Mouse (Mus musculus) liver, embryonic 14.5 days (tissue): ENCODE results near the gene Zkscan4.

Source experiments
- CTCF ChIP-seq: IDR thresholded peaks from 2 replicates; pipeline ENCODE4 v1.5.1; 2016; ENCODE audit warnings: antibody characterized with exemption, low read depth, control low read depth
- EP300 ChIP-seq: IDR thresholded peaks from 2 replicates; pipeline ENCODE4 v1.6.1; 2016; ENCODE audit warnings: antibody characterized with exemption, low read depth

DNA sequence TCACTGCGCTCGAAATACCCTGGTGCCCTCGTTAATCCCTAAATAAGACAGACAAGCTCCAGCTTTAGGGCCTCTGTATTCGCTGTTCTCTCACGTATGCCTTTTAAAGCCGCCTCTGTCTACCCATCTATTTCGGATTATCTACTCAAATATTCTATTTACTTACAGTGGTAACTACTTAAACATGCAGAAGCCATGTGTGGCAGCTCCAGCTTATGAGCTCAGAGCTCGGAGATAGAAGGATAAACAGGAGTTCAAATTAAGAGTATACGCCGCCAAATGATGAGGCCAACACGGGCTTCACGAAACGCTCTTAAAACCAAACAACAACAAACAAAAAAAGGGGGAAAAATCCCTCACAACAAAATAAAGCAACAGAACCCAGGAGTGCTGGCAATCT, 25.7 kb upstream of the Zkscan4 start:
- TF ChIP-seq CTCF (no peak), EP300 (no peak)
